Mouse (Mus musculus): ENCODE data around the gene Pus3. TPM values are rescaled to one million over a fixed set of nuclear protein-coding genes. Genes with fewer than 3 reads are reported as not detected.

Pus3 gene
- total RNA-seq, 2 experiments from 2014 or later = 11.9 to 12.6 TPM

DNA sequence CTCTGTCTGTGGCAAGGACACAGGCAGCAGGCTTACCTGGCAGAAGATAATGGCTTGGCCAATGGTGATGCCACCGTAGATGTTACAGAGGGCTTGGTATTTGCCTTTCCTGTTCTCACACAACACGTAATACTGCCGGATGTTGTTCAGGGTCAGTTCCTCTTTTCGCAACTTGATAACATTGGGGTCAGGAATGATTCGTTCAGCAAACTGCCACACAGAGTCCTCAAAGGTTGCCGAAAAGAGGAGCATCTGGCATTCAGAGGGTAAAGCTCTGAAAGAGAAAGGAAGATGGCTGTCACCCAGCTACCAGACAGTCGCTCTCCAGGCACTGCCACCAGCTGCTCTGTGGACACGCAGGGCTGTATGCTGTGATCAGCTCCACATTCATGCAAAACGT is 11.7 kb upstream of the Pus3 start:
- TF ChIP-seq CTCF (IDR thresholded peaks at IDR 0.05) = no peak
- intact Hi-C loops (cut with DNase I) = loop anchor here (10.0 kb wide), 1 partner anchor 502 kb away; no protein-coding TSS in a partner anchor
- H3K4me3 ChIP-seq = no peak overlapping the region
- H3K27ac ChIP-seq = no peak overlapping the region
- DNase-seq (ENCODE audit: extremely low spot score in 1 of 2, low spot score in 2 of 2) = peak in 1 of 2 experiments; percentile 4

DNA sequence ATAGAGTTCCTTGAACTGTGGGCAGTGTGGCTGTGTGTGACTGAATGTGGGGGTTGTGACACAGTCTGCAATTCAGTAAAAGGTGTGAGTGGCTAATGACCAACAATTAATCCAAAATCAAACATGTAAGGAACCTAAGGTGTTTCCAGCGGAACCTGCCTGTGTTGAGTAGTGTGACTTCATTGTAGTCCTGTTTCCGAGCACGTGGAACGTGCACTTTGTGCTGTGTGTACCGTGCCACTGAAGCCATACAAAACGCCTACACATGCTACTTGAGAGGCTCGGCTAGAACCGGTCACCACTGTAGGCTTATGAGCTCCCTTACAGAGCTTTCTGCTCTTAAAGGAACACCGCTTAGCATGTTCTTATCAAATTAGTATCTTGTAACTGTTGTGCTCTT is 9.9 kb upstream of the Pus3 start:
- no peak overlapping the region for H3K4me3 ChIP-seq
- no peak overlapping the region for H3K27ac ChIP-seq
- no peak for TF ChIP-seq CTCF (IDR thresholded peaks at IDR 0.05)
- DNase-seq (ENCODE audit: extremely low spot score in 1 of 2, low spot score in 2 of 2) = peak in 1 of 2 experiments; percentile 8
- intact Hi-C loops (cut with DNase I) = loop anchor here (10.0 kb wide), 1 partner anchor 504 kb away; no protein-coding TSS in a partner anchor

DNA sequence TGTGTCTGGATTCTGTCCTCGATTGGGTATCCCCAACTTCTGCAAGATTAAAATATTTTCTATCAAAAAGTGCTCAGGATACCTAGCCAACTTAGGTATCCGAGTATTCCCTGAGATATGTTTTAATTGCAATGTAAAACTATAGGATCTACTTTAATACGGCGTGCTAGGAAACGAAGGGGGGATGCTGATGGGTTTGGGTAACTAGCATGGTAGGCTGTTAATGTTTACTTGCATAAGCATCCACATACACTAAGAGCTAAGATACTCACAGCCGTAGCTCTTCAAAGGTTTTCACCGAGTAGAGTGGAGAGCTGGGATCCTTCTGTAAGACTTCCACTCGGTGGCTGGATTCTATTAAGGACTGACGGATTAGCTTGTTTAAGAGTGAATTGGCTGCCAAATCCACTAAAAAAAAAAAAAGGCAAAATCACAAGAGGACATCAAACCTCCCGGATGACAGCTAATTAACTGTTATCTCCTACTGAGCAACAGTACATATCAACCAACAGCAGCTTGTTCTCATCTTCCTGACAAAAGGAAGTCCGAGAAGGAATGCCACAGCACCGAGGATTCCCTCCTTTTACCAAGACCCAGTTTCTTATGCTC is 1.8 kb upstream of the Pus3 start:
- H3K4me3 ChIP-seq = no peak overlapping the region
- no peak for TF ChIP-seq CTCF (IDR thresholded peaks at IDR 0.05)
- H3K27ac ChIP-seq = no peak overlapping the region
- intact Hi-C loops (cut with DNase I) = no loop called here
- DNase-seq (ENCODE audit: extremely low spot score in 1 of 2, low spot score in 2 of 2) = peak; percentile 3 to 6

DNA sequence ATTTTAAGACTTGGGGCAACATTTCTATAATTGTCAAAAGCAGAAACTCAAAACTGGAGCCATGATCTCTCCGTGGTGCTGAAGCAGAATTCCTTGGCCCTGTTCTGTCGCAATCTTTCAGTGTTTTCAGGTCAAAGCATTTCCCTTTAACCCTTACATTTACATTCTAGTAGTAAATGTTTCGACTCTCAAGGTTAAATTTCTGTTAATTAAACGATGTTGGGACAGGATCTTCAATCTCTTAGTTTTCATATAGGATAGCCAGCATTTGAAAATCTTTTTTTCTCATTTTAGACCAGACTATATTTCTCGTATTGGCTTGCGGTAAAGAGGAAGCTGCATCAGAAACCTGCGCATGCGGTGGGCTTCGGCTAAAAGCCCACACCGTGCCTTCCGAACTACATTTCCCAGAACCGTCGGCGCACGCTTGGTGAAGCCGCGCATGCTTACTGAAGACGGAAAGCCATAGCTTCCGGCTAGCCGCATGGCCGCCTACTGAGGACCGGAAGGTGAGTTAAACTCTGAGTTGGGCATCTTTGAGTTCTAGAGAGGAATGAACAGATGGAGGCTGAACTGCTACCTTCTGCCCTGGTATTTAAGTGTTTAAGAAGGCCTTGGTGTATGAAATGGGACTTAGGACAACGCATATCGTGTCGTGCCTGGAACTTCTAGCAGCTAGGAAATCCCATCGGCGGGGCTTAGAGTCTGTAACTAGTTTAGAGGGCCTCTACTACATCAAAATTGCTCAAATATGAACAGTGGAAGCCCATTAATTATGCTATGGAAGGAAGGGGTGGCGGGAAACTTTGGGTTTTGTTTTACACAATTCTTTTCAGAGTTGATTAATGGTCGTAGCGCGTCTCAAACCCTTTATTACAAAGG is 855 bp downstream of the Pus3 start:
- peak overlapping the region; percentile 88 for H3K27ac ChIP-seq
- intact Hi-C loops (cut with DNase I) = no loop called here
- DNase-seq (ENCODE audit: extremely low spot score in 1 of 2, low spot score in 2 of 2) = peak; percentile 80 to 86
- H3K4me3 ChIP-seq = peak overlapping the region; percentile 68
- no peak for TF ChIP-seq CTCF (IDR thresholded peaks at IDR 0.05)

DNA sequence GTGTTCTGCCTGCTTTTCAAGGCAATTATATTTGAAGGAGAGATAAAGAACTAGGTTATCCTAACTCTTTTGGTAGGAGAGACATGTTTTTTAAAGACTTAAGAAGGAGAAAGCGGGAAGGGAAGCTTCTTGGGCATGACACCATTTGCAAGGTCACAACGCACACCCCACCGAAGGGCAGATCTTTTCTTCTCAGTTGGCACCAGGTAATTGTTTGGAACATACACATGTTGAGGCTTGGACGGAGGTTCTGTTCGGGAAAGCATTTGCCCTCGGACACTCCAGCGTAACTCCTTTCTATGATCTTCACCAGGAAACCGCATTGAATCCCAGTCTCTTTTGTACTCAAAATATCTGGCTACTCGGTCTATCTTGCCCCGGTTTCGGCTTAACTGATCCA is 2.7 kb downstream of the Pus3 start:
- no peak overlapping the region for H3K27ac ChIP-seq
- no peak overlapping the region for H3K4me3 ChIP-seq
- intact Hi-C loops (cut with DNase I) = no loop called here
- DNase-seq (ENCODE audit: extremely low spot score in 1 of 2, low spot score in 2 of 2) = no peak
- no peak for TF ChIP-seq CTCF (IDR thresholded peaks at IDR 0.05)

DNA sequence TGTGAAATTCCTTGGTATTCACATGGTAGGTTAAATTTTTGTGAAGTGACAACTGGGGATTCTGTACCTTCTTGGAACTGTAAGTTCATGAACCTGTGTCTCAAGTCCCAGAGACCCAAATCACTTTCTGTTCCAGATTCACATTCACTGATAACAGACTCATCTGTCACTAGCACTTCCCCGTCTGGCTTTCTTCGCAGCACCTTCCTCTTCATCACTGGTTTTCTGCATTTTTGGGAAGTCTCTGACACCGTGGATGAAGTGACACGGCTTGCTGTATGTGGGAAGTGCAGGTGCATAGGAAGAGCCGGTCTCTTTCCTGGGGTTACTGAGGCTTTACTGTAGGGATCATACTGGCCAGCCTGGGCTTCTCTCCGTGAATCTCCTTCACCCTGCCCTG is 3.2 kb downstream of the Pus3 start:
- Histone ChIP-seq H3K4me3 (no peak overlapping the region), H3K27ac (no peak overlapping the region)
- intact Hi-C loops (cut with DNase I) = no loop called here
- no peak for DNase-seq (ENCODE audit: extremely low spot score in 1 of 2, low spot score in 2 of 2)
- no peak for TF ChIP-seq CTCF (IDR thresholded peaks at IDR 0.05)

DNA sequence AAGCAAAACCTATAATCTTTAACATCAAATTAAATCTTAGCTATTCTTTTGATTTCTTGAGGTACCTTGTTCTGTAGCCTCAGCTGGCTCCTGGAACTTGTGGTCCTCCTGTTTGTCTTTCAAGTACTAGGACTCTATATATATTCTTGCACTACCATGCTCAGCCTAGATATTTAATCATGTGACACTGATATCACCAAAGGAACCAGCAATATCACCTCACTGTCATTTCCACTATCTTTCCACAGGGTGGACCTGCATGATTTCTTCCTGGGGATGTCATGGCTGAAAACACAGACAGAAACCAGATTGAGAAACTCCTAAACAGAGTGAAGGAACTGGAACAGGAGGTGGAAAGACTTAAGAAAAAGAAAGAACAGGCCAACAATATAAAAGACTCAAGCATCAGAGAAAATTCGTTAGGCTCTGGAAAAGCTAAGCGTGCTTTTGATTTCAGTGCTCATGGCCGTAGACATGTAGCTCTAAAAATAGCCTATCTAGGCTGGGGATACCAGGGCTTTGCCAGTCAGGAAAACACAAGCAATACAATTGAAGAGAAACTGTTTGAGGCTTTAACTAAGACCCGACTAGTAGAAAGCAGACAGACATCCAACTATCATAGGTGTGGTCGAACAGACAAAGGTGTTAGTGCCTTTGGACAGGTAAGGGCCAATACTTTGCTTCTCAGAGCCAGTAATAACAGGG is 6.3 kb downstream of the Pus3 start:
- intact Hi-C loops (cut with DNase I) = no loop called here
- H3K27ac ChIP-seq = no peak overlapping the region
- no peak for DNase-seq (ENCODE audit: extremely low spot score in 1 of 2, low spot score in 2 of 2)
- TF ChIP-seq CTCF (IDR thresholded peaks at IDR 0.05) = no peak
- H3K4me3 ChIP-seq = no peak overlapping the region

DNA sequence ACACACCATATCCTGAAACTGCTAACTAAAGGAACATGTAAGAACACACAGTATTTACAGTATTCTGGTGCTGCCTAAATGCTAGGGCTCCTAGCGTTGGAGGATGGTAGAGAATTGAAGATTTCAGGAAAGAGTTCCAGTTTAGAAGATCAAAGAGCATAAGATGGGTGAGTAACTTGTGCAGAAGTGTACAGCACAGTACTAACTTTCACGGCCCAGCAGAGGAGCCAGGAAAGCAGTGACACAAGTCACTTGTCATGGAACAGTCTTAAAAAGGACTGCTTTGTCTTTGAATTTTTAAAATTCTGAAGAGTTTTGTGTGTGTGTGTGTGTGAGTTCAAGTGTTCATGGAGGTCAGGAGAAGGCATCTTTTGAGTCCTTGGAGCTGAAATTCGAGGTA is 9.6 kb downstream of the Pus3 start:
- DNase-seq (ENCODE audit: extremely low spot score in 1 of 2, low spot score in 2 of 2) = no peak
- Histone ChIP-seq H3K27ac (no peak overlapping the region), H3K4me3 (no peak overlapping the region)
- intact Hi-C loops (cut with DNase I) = no loop called here
- TF ChIP-seq CTCF (IDR thresholded peaks at IDR 0.05) = no peak

DNA sequence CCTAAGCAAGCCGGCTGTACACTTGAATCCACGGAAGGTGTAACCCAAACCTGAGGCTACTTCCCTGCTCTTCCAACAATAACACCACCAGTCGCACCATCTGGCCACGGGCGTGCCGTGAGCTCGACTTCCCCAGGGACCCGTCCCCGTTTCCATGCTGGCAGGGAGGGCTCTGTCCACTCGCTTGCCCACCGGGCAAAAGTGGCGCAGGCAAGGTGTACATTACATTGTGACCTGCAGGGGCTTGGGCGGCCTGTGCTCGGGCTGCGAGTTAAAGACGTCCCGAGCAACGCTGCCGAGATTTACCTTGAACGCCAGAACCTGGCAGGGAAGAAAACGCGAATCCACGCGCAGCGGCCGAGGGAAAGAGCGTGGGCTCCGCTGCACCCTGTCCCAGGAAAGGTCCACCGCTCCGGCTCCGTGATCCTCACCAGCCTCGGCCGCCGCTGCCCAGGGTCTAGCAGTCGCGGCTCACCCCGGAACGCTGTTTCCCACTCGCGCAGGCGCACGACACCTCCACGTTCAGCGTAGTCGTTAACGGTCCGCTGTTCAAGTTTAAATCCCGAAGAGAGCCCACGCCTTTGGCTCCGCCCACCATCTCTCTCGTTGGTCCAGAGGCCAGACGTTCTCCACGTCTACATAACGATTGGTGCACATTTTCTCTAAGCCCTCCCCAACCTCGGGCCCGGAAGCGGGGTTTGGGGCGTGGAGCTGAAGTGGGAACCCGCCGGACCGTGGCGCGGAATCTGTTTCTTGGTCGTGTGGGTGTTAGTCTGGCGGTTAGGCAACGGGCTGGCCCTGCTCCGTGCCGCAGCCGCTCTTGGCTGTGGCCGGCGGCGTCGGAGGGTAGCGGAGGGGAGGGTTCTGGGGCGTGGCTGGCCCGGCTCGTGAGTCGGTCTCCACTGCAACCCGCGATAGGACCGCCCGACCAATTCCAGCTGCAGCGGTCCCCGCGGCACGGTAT is 11.5 kb downstream of the Pus3 start, which contains the start of the genes Pate2 and Hyls1:
Gene Pate2 (plus strand): TSS at position 714 of the 964 bp plus-strand sequence.
Gene Hyls1 (minus strand): TSS at position 828 of the 964 bp plus-strand sequence.
- peak within 1 kb of the TSS; percentile 89 for H3K27ac ChIP-seq
- DNase-seq (ENCODE audit: extremely low spot score in 1 of 2, low spot score in 2 of 2) = peak; percentile 89 to 91
- intact Hi-C loops (cut with DNase I) = no loop called here
- peak; percentile 20; the same call in 1 of the 2 replicates for TF ChIP-seq CTCF (IDR thresholded peaks at IDR 0.05)
- peak within 1 kb of the TSS; percentile 70 for H3K4me3 ChIP-seq

DNA sequence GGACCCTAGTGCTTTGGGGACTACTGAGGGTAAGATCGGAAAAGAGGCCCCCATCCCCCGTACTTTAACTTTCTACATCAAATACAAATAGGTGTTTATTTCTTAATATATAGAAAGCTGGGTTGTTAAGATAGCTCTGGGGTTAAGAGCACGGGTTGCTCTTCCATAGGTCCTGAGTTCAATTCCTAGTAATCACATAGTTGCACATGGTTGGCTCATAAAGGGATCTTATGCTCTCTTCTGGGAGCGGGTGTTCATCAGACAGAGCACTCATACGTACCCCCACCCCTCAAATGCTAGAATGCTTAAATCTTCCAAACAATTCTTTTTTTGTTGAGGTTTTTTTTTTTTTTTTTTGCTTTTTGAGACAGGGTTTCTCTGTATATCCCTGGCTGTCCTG is 12.3 kb downstream of the Pus3 start:
- intact Hi-C loops (cut with DNase I) = no loop called here
- H3K4me3 ChIP-seq = peak overlapping the region; percentile 70
- no peak for DNase-seq (ENCODE audit: extremely low spot score in 1 of 2, low spot score in 2 of 2)
- peak overlapping the region; percentile 77; the same call in 1 of the 2 replicates for H3K27ac ChIP-seq
- TF ChIP-seq CTCF (IDR thresholded peaks at IDR 0.05) = no peak

DNA sequence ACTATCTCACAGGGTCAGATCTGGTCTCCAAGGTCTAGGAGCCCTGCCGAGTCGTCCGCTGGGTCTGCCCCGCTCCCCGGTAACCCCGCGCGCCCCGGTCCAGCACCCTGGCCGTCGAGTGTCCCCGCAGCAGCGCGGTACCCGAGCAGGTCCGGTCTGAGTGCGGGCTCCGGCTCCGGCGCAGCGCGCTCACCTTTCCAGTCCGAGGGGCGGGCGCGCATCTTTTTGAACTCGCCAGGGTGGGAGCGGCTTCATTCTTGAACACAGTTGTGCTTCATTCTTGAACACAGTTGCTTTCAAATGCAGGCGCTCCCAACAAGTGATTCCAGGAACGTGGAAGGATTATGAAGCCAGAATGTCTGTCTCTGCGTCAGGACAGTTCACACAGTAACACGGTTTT is 16.0 kb downstream of the Pus3 start:
- TF ChIP-seq CTCF (IDR thresholded peaks at IDR 0.05) = no peak
- Histone ChIP-seq H3K27ac (no peak overlapping the region), H3K4me3 (peak overlapping the region; percentile 31)
- no peak for DNase-seq (ENCODE audit: extremely low spot score in 1 of 2, low spot score in 2 of 2)
- intact Hi-C loops (cut with DNase I) = no loop called here
